Mouse (Mus musculus) C2C12 (cell line): ENCODE data around the gene Zfp683. TPM values are rescaled to one million over a fixed set of nuclear protein-coding genes. Genes with fewer than 3 reads are reported as not detected.

ENCODE experiments used
- H3K27me3 ChIP-seq: one replicate; pipeline ENCODE4 v1.6.1; 2011; ENCODE audit not compliant: control insufficient read depth, insufficient read depth, insufficient read length
- H3K36me3 ChIP-seq: one replicate; pipeline ENCODE4 v1.6.1; 2011; ENCODE audit not compliant: control insufficient read depth, insufficient read depth
- H3K4me3 ChIP-seq: one replicate; pipeline ENCODE4 v1.5.1; 2011; ENCODE audit warnings: mild to moderate bottlenecking, control low read depth; ENCODE audit not compliant: poor library complexity, insufficient read depth, severe bottlenecking
- H3K79me2 ChIP-seq: one replicate; pipeline ENCODE4 v1.6.1; 2011; ENCODE audit not compliant: control insufficient read depth, insufficient read depth
- H3K79me3 ChIP-seq: one replicate; pipeline ENCODE4 v1.6.1; 2011; ENCODE audit warnings: low read depth, control low read depth
- H3ac ChIP-seq: one replicate; pipeline ENCODE3; 2011; ENCODE audit warnings: low read depth; ENCODE audit not compliant: control insufficient read depth, insufficient read length
- CEBPB ChIP-seq: IDR thresholded peaks from one replicate; pipeline ENCODE4 v1.6.1; 2011; ENCODE audit warnings: low read depth, mild to moderate bottlenecking, control low read depth, moderate library complexity
- CTCF ChIP-seq: IDR thresholded peaks from one replicate; pipeline ENCODE4 v1.5.1; 2011; ENCODE audit not compliant: control insufficient read depth, insufficient read depth, insufficient read length
- FOSL1 ChIP-seq: IDR thresholded peaks from one replicate; pipeline ENCODE4 v1.8.0; 2011; ENCODE audit warnings: mild to moderate bottlenecking, low read length; ENCODE audit not compliant: poor library complexity, insufficient read depth, severe bottlenecking
- MAX ChIP-seq: IDR thresholded peaks from one replicate; pipeline ENCODE4 v1.6.1; 2011; ENCODE audit warnings: mild to moderate bottlenecking, control low read depth
- MYOD1 ChIP-seq: IDR thresholded peaks from one replicate; pipeline ENCODE4 v1.6.1; 2011; ENCODE audit warnings: low read depth; ENCODE audit not compliant: control insufficient read depth, insufficient read length
- MYOG ChIP-seq: IDR thresholded peaks from one replicate; pipeline ENCODE4 v1.6.1; 2011; ENCODE audit not compliant: control insufficient read depth, insufficient read length; ENCODE audit errors: extremely low read depth
- USF1 ChIP-seq: IDR thresholded peaks from one replicate; pipeline ENCODE4 v1.6.1; 2011; ENCODE audit warnings: low read depth, mild to moderate bottlenecking, control low read depth, moderate library complexity
- polyA plus RNA-seq: library from polyadenylated mRNA; unstranded; fragments of >200 nt; fragmentation: generic; extraction: Trizol; gene quantifications from one replicate; pipeline ENCODE4 v1.2.1, GENCODE M21; 2012; ENCODE audit warnings: missing spikeins

Zfp683 gene
- polyA plus RNA-seq, 1 experiment, result not detected

DNA sequence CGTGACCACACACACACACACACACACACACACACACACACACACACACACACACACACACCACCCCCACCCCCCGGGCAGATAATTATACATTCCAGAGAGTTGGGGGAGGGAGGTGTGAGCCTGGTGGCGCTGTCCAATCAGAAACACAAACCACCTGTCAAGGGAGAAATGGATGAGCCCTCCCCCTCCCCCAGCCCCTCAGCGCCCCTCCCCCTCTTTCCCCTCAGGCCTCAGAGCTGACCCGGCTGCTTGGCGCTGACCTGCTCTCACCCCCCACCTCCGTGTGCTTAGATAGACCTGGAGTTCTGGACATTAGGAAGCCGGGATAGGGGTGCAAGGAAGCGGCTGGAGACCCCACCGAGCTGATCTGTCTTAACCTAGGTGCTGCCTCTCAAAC is 34.4 kb upstream of the Zfp683 start:
- H3K27me3 ChIP-seq, result peaks cover 45% of the 10 kb centered on the region
- H3ac ChIP-seq, result no peak overlapping the region
- TF ChIP-seq MYOG (no peak), CEBPB (no peak), FOSL1 (no peak), CTCF (no peak), USF1 (no peak), MAX (no peak), MYOD1 (no peak)
- H3K79me2 ChIP-seq, result no peaks in the 10 kb centered on the region
- no peak overlapping the region for H3K4me3 ChIP-seq
- no peaks in the 10 kb centered on the region for H3K36me3 ChIP-seq
- no peaks in the 10 kb centered on the region for H3K79me3 ChIP-seq

- H3K36me3 ChIP-seq, result no peaks in the 10 kb centered on the region
- H3K4me3 ChIP-seq, result no peak overlapping the region
- TF ChIP-seq USF1 (no peak), MYOD1 (no peak), CEBPB (no peak), MYOG (no peak), FOSL1 (no peak), CTCF (no peak), MAX (no peak)
- H3ac ChIP-seq, result no peak overlapping the region
- peaks cover 44% of the 10 kb centered on the region for H3K27me3 ChIP-seq
- no peaks in the 10 kb centered on the region for H3K79me3 ChIP-seq
- H3K79me2 ChIP-seq, result no peaks in the 10 kb centered on the region
Measured at GRCm38 (mm10) chr4:134019641-134020351, 33.8 kb upstream of the Zfp683 start.

DNA sequence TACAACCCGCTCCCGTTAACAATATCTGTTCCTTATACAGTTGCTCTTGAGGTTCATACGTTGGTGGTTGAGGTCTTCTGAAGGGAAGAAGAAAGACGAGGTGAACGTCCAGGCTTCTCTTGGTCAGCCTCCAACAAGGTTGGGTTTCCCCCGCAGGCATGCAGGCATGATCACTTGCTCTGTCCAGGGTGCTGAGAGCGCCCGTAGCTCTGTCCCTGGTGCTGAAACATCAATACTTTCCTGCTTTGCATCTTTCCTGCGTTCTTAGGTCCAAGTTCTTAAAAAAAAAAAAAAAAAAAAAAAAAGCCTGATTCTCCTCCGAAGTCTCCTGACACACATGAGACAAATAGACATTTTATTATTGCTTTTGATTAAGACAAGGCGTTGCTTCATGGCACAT is 33.0 kb upstream of the Zfp683 start:
- Histone ChIP-seq H3K36me3 (no peaks in the 10 kb centered on the region), H3K79me3 (no peaks in the 10 kb centered on the region), H3ac (no peak overlapping the region), H3K4me3 (no peak overlapping the region), H3K79me2 (no peaks in the 10 kb centered on the region), H3K27me3 (peaks cover 42% of the 10 kb centered on the region)
- TF ChIP-seq USF1, result no peak
- peak; percentile 78 for TF ChIP-seq MAX

DNA sequence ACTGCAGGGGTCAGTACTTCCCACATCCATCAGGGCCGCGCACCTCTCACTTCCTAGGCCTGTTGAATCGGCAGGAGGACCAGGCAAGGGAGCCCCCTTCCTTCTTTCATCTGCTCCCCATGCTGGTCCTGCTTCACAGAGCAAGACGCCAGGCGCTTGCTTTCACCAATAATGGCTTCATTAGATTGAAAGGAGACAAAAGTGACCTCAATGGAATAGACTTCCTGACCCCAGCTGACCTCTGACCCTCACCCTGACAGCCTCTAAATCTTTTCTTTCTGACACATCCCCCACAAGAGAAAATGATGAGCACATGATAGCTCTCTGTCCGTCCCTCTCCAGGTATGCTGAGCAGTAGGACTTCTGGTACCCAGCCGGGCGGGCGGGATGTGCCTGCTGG is 27.8 kb upstream of the Zfp683 start:
- Histone ChIP-seq H3K4me3 (no peak overlapping the region), H3K27me3 (peaks cover 5% of the 10 kb centered on the region), H3K79me3 (no peaks in the 10 kb centered on the region), H3K36me3 (no peaks in the 10 kb centered on the region), H3K79me2 (no peaks in the 10 kb centered on the region), H3ac (no peak overlapping the region)
- TF ChIP-seq MYOG (no peak), FOSL1 (no peak)

DNA sequence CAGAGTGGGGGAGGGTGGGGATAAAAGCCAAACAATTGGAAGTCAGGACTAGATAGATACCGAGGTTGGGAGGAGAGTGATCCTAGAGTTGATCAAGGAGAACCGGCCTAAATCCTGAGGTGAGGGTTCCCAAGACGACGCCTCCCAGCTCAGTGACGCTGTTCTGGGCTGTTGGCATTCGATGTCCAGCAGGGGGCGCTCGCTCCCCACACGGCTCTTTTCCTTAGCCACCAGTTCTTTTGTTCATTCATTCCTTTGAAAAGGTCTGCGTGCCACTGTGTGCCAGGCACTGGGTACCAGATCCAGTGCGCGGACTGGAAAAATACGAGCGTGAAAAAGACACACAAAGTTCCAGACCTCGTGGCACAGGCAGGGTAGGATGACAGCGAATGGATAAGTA is 17.7 kb upstream of the Zfp683 start:
- H3K27me3 ChIP-seq, result peaks cover 19% of the 10 kb centered on the region
- no peaks in the 10 kb centered on the region for H3K79me3 ChIP-seq
- no peaks in the 10 kb centered on the region for H3K36me3 ChIP-seq
- H3K4me3 ChIP-seq, result no peak overlapping the region
- H3ac ChIP-seq, result no peak overlapping the region
- TF ChIP-seq CEBPB (no peak), CTCF (peak; percentile 36)
- no peaks in the 10 kb centered on the region for H3K79me2 ChIP-seq

GRCm38 (mm10) chr4:134041317-134042123 is 12.1 kb upstream of the Zfp683 start:
- Histone ChIP-seq H3K36me3 (no peaks in the 10 kb centered on the region), H3ac (no peak overlapping the region), H3K27me3 (peaks cover 6% of the 10 kb centered on the region), H3K79me3 (no peaks in the 10 kb centered on the region), H3K79me2 (no peaks in the 10 kb centered on the region), H3K4me3 (no peak overlapping the region)
- TF ChIP-seq FOSL1 (no peak), MYOG (no peak), MYOD1 (no peak), USF1 (no peak), CTCF (no peak), CEBPB (no peak), MAX (no peak)
